Mouse (Mus musculus) ES-E14 (cell line): ENCODE measurements around the gene Mpp6. TPM values are rescaled to one million over a fixed set of nuclear protein-coding genes. Genes with fewer than 3 reads are reported as not detected.
A peak's percentile ranks its signal among the peaks of the same experiment; 100 is the strongest.

ENCODE experiments used
- DNase-seq: peaks from one replicate; pipeline ENCODE4 v3.0.0-alpha.2; 2013; ENCODE audit warnings: low read depth, low spot score
- H3K27ac ChIP-seq: 2 replicates; pipeline ENCODE4 v1.5.1; 2012; ENCODE audit warnings: low read depth, mild to moderate bottlenecking, low read length, moderate library complexity, mixed read lengths; ENCODE audit not compliant: poor library complexity, insufficient read depth, severe bottlenecking
- H3K36me3 ChIP-seq: 2 replicates; pipeline ENCODE4 v1.6.1; 2012; ENCODE audit warnings: mild to moderate bottlenecking, low read length, moderate library complexity, mixed read lengths; ENCODE audit not compliant: control insufficient read depth, poor library complexity, insufficient read depth, severe bottlenecking
- H3K4me1 ChIP-seq, 2 experiments: fragments of 150-350 bp in 1 of 2; sonication (generic) in 1 of 2; 2 replicates each; pipeline ENCODE4 v1.6.1; 2012; ENCODE audit warnings: low read length in 2 of 2, mild to moderate bottlenecking in 1 of 2, mixed read lengths in 1 of 2; ENCODE audit not compliant: control insufficient read depth in 2 of 2, insufficient read depth in 2 of 2, poor library complexity in 1 of 2
- H3K4me3 ChIP-seq, 2 experiments: fragments of 150-350 bp in 1 of 2; sonication (generic) in 1 of 2; 2 replicates each; pipeline ENCODE4 v1.5.1; 2012; ENCODE audit warnings: low read length in 2 of 2, low read depth in 1 of 2, mild to moderate bottlenecking in 1 of 2, mixed read lengths in 1 of 2; ENCODE audit not compliant: insufficient read depth in 1 of 2, poor library complexity in 1 of 2, severe bottlenecking in 1 of 2
- H3K9ac ChIP-seq: 2 replicates; pipeline ENCODE4 v1.6.1; 2012; ENCODE audit warnings: low read depth, mild to moderate bottlenecking, low read length, mixed read lengths; ENCODE audit not compliant: poor library complexity, insufficient read depth, severe bottlenecking
- H3K9me3 ChIP-seq: fragments of 150-350 bp; sonication (generic); 2 replicates; pipeline ENCODE4 v1.6.1; 2012; ENCODE audit warnings: low read depth, mild to moderate bottlenecking, low read length; ENCODE audit not compliant: control insufficient read depth, insufficient read depth
- CHD2 ChIP-seq: IDR thresholded peaks from 2 replicates; pipeline ENCODE4 v1.6.1; 2014; ENCODE audit warnings: mild to moderate bottlenecking, low read depth, low read length, inconsistent platforms
- HCFC1 ChIP-seq: IDR thresholded peaks from 2 replicates; pipeline ENCODE4 v1.6.1; 2012; ENCODE audit warnings: low read length, inconsistent platforms, borderline replicate concordance; ENCODE audit not compliant: insufficient read depth
- MAFK ChIP-seq: IDR thresholded peaks from 2 replicates; pipeline ENCODE4 v1.6.1; 2014; ENCODE audit warnings: mild to moderate bottlenecking, low read depth, low read length, inconsistent platforms; ENCODE audit not compliant: insufficient read depth
- ZC3H11A ChIP-seq: IDR thresholded peaks from 2 replicates; pipeline ENCODE4 v1.6.1; 2012; ENCODE audit warnings: low read depth, mild to moderate bottlenecking, inconsistent platforms, low read length, borderline replicate concordance
- ZNF384 ChIP-seq: IDR thresholded peaks from 2 replicates; pipeline ENCODE4 v1.6.1; 2012; ENCODE audit warnings: low read depth, low read length, inconsistent platforms
- in situ Hi-C, 2 experiments: fragments of 600-800 bp; cut with MboI; formaldehyde crosslinking; loops; one replicate each; pipeline ENCODE4 v1.15.1; 2025; ENCODE audit warnings: low sequenced_read_pairs in 2 of 2, inconsistent platforms in 1 of 2; ENCODE audit not compliant: unreplicated experiment in 2 of 2
- total RNA-seq: library from RNA; depleted of rRNA; stranded (reverse); fragments of 300-350 nt; gene quantifications from 2 replicates; pipeline ENCODE4 v1.2.3, GENCODE M21; 2012

Gene Mpp6
- total RNA-seq, 1 experiment, result 64.2 TPM

GRCm38 (mm10) chr6:50163013-50163412 lies 53.0 kb downstream of the Mpp6 start:
- Histone ChIP-seq H3K27ac (no peak overlapping the region), H3K9me3 (no peaks in the 10 kb centered on the region), H3K36me3 (peaks cover 2% of the 10 kb centered on the region; the same call in 1 of the 2 replicates), H3K4me3 (no peak overlapping the region), H3K4me1 (peaks cover 1 to 2% of the 10 kb centered on the region in 2 experiments; a peak in 2 of 4 replicates), H3K9ac (no peak overlapping the region)
- TF ChIP-seq ZNF384 (no peak), MAFK (no peak), ZC3H11A (no peak), HCFC1 (no peak), CHD2 (no peak)
- no peak for DNase-seq
- in situ Hi-C loops, result no loop called here

GRCm38 (mm10) chr6:50168821-50169220 lies 58.8 kb downstream of the Mpp6 start:
- Histone ChIP-seq H3K27ac (peak overlapping the region; percentile 49; the same call in 1 of the 2 replicates), H3K9me3 (no peaks in the 10 kb centered on the region), H3K4me3 (no peak overlapping the region), H3K4me1 (peaks cover 5 to 8% of the 10 kb centered on the region in 2 experiments; a peak in 3 of 4 replicates), H3K9ac (no peak overlapping the region), H3K36me3 (peaks cover 7% of the 10 kb centered on the region)
- in situ Hi-C loops, result no loop called here
- TF ChIP-seq ZC3H11A (no peak), MAFK (peak; percentile 44; the same call in 1 of the 2 replicates)
- DNase-seq, result no peak

GRCm38 (mm10) chr6:50169771-50170170 lies 59.7 kb downstream of the Mpp6 start:
- H3K9ac ChIP-seq, result no peak overlapping the region
- in situ Hi-C loops, result no loop called here
- H3K4me3 ChIP-seq, result no peak overlapping the region
- no peak for DNase-seq
- H3K36me3 ChIP-seq, result peaks cover 7% of the 10 kb centered on the region
- H3K9me3 ChIP-seq, result no peaks in the 10 kb centered on the region
- TF ChIP-seq MAFK (no peak), ZNF384 (no peak), CHD2 (no peak), HCFC1 (no peak), ZC3H11A (no peak)
- H3K4me1 ChIP-seq, result peaks cover 5 to 8% of the 10 kb centered on the region in 2 experiments; a peak in 3 of 4 replicates
- H3K27ac ChIP-seq, result no peak overlapping the region

GRCm38 (mm10) chr6:50175736-50176135 lies 65.7 kb downstream of the Mpp6 start:
- H3K36me3 ChIP-seq, result peaks cover 3% of the 10 kb centered on the region
- H3K9me3 ChIP-seq, result no peaks in the 10 kb centered on the region
- TF ChIP-seq HCFC1 (no peak), MAFK (no peak), ZC3H11A (no peak), CHD2 (no peak), ZNF384 (no peak)
- DNase-seq, result no peak
- no peak overlapping the region for H3K27ac ChIP-seq
- in situ Hi-C loops, result no loop called here
- peaks cover 0 to 1% of the 10 kb centered on the region in 2 experiments; a peak in 1 of 4 replicates for H3K4me1 ChIP-seq
- H3K4me3 ChIP-seq, result no peak overlapping the region
- H3K9ac ChIP-seq, result no peak overlapping the region

GRCm38 (mm10) chr6:50180189-50180588 lies 70.1 kb downstream of the Mpp6 start:
- no peak overlapping the region for H3K27ac ChIP-seq
- H3K4me1 ChIP-seq, result no peaks in the 10 kb centered on the region
- in situ Hi-C loops, result no loop called here
- TF ChIP-seq HCFC1 (no peak), ZC3H11A (no peak), MAFK (no peak), ZNF384 (no peak), CHD2 (no peak)
- no peak overlapping the region for H3K9ac ChIP-seq
- H3K4me3 ChIP-seq, result no peak overlapping the region
- no peaks in the 10 kb centered on the region for H3K36me3 ChIP-seq
- H3K9me3 ChIP-seq, result no peaks in the 10 kb centered on the region
- no peak for DNase-seq
